Mouse (Mus musculus) brain, embryonic 14.5 days (tissue): ENCODE measurements around the gene Atf6. TPM values are rescaled to one million over a fixed set of nuclear protein-coding genes. Genes with fewer than 3 reads are reported as not detected.

ENCODE experiments used
- DNase-seq: peaks from one replicate; pipeline ENCODE4 v3.0.0-alpha.2; 2011; ENCODE audit warnings: low read depth
- CTCF ChIP-seq: fragments of 200-500 bp; IDR thresholded peaks from 2 replicates; pipeline ENCODE4 v1.5.1; 2012; ENCODE audit warnings: inconsistent platforms, mild to moderate bottlenecking, moderate library complexity, borderline replicate concordance; ENCODE audit not compliant: insufficient read depth, insufficient read length; ENCODE audit errors: extremely low read depth
- POLR2A ChIP-seq: fragments of 200-500 bp; IDR thresholded peaks from 2 replicates; pipeline ENCODE4 v1.6.1; 2012; ENCODE audit warnings: mild to moderate bottlenecking, inconsistent platforms, borderline replicate concordance; ENCODE audit not compliant: poor library complexity, insufficient read depth, insufficient read length, severe bottlenecking; ENCODE audit errors: extremely low read depth
- polyA plus RNA-seq: library from polyadenylated mRNA; depleted of rRNA; stranded (reverse); fragments of >200 nt; gene quantifications from 2 replicates; pipeline ENCODE4 v1.2.3, GENCODE M21; 2012

Atf6 gene
- polyA plus RNA-seq, 1 experiment: 10.9 TPM

- DNase-seq: no peak
- TF ChIP-seq POLR2A (no peak), CTCF (no peak)
Observed at GRCm38 (mm10) chr1:170741497-170742246, 125.9 kb downstream of the Atf6 start.

- TF ChIP-seq CTCF (no peak), POLR2A (no peak)
Observed at GRCm38 (mm10) chr1:170734866-170735265, 132.7 kb downstream of the Atf6 start.

DNA sequence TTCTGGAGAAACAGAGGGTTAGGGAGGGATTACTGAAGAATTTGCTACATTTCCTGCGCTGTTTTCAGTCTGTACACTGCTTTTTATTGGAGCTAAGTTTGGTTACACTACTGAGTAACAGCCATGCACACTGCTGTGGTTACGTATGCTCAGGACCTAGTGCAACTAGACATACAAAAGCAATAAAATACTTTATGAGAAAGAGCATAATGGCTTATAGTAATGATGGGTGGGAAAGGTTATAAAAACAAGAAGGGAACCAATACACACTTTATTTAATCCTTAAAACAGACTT is 135.0 kb downstream of the Atf6 start:
- DNase-seq: no peak
- no peak for TF ChIP-seq CTCF
- TF ChIP-seq POLR2A: no peak

More at GRCm38 (mm10) chr1:170734866-170735265, 132.7 kb downstream of the Atf6 start:
- DNase-seq: no peak

GRCm38 (mm10) chr1:170731865-170732595 is 135.5 kb downstream of the Atf6 start:
- TF ChIP-seq POLR2A (no peak), CTCF (no peak)

GRCm38 (mm10) chr1:170729267-170729962 is 138.2 kb downstream of the Atf6 start:
- TF ChIP-seq CTCF: no peak
- no peak for TF ChIP-seq POLR2A
- no peak for DNase-seq

More at GRCm38 (mm10) chr1:170731865-170732595, 135.5 kb downstream of the Atf6 start:
- DNase-seq: no peak

- no peak for DNase-seq
- TF ChIP-seq CTCF (no peak), POLR2A (no peak)
Observed at GRCm38 (mm10) chr1:170728524-170728923, 139.0 kb downstream of the Atf6 start.

GRCm38 (mm10) chr1:170721560-170721959 is 146.0 kb downstream of the Atf6 start:
- TF ChIP-seq CTCF: no peak
- no peak for TF ChIP-seq POLR2A
- DNase-seq: peak; percentile 57

GRCm38 (mm10) chr1:170718133-170718810 is 149.3 kb downstream of the Atf6 start:
- TF ChIP-seq POLR2A (no peak), CTCF (no peak)
- DNase-seq: no peak

- TF ChIP-seq POLR2A: no peak
- no peak for TF ChIP-seq CTCF
- DNase-seq: no peak
Observed at GRCm38 (mm10) chr1:170717241-170717828, 150.2 kb downstream of the Atf6 start.

DNA sequence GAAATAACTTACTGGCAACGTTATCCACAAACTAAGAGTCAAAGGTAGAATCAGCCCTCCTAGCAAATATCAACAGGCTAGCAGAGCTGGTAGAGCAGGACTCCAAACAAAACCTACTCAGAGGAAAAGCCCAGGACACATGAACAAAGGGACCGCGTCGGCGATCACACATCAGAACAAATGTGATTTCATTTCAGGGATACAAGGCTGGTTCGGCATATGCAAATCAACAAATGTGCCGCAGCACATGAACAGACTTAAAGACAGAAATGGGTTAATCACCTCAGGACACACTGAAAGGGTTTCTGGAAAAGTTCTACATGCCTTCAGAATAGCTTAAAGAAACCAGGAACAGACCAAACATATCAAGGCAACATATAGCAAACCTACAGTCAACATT is 155.8 kb downstream of the Atf6 start:
- no peak for TF ChIP-seq CTCF
- TF ChIP-seq POLR2A: no peak

GRCm38 (mm10) chr1:170709969-170710368 is 157.6 kb downstream of the Atf6 start:
- TF ChIP-seq POLR2A: no peak
- TF ChIP-seq CTCF: no peak

More for the DNA sequence above, 155.8 kb downstream of the Atf6 start:
- no peak for DNase-seq

GRCm38 (mm10) chr1:170709481-170709880 is 158.1 kb downstream of the Atf6 start:
- TF ChIP-seq POLR2A: no peak
- TF ChIP-seq CTCF: no peak
- DNase-seq: no peak

More at GRCm38 (mm10) chr1:170709969-170710368, 157.6 kb downstream of the Atf6 start:
- DNase-seq: no peak
